Mouse (Mus musculus): ENCODE measurements at regions not wholly inside any gene's neighbourhood (a gene's known extent, or its start where the extent isn't known, plus 50 kb on each side); places are given as distances from the start of the nearest gene placed in this dataset.

DNA sequence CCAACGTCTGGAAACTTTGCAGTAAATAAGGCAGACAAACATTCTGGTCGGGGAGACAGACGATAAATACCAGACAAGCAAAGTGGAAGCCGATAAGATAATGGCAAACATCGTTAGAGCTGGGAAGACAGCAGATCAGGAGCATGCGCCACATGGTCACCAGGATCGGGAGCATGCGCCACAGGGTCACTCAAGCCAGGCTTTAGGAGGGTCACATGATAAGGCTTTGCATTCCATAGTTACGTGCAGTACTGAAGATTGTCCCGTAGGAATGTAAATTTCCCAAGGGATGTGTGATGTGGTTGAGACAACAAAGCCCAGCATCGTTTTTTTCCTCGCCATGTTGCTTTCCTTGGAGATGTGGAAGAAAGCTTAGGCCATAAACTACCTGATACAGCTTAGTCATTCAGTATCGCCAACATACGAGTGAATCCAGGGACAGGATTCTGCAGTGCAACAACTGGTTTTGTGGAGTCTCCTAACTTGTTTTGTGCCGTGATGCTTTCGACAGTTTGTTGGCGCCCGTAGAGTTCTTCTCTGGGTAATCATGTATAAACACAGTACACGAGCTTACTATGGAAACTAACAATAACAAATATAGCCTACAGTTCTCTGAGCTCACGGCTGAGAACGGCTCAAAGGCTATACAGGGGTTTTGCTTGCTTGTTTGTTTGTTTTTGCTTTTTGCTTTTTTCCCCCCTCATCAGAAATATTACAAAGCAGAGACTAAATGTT lies 133.9 kb downstream of the Ndfip2 start:
- Histone ChIP-seq H3K4me2 (ENCODE audit: low read length) (peak overlapping the region; percentile 35), H3K27ac (replicated peaks in 1 of 2; ENCODE audit: control insufficient read depth in 1 of 2, insufficient read depth in 1 of 2, low read depth in 2 of 2, low read length in 2 of 2) (no peak overlapping the region), H3K4me1 (ENCODE audit: control insufficient read depth in 2 of 2, insufficient read depth in 2 of 2, low read length in 2 of 2) (peaks cover 20 to 29% of the 10 kb centered on the region in 2 experiments), H3K9ac (ENCODE audit: low read length) (no peak overlapping the region), H3K27me3 (ENCODE audit: control insufficient read depth, insufficient read depth, low read length) (no peaks in the 10 kb centered on the region), H3K36me3 (ENCODE audit: control insufficient read depth, insufficient read depth, low read length) (no peaks in the 10 kb centered on the region), H3K4me3 (ENCODE audit: control insufficient read depth in 1 of 2, insufficient read depth in 1 of 2, low read depth in 1 of 2, low read length in 2 of 2) (no peak overlapping the region), H3K9me3 (ENCODE audit: control insufficient read depth, low read length) (no peaks in the 10 kb centered on the region)
- 30% methylated on average over 21 of the region's 21 CpGs for WGBS
- 0 out of 2 replicates have a peak, but pooled peaks have one; percentile 50 for ATAC-seq (ENCODE audit: insufficient number of reproducible peaks, insufficient read depth, low FRiP score, low read depth)

DNA sequence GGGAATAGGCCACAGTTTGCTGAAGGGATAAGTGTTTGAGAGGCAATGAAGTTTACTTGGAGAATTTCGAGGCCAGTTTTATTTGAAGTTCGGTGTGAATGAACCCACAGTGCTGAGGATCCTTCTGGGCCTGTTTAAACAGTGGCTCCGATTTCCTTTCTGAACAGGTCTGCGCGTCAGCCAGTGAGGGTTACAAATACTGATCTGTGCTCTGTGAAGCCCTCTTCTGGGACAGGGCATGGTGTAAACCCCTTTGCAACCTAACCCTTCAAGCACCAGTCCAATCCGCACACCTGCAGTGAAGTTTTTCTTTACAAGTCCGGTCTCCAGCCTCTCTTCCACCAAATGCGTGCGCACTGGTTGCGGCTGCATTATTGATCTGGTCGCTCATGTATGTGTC lies 133.1 kb downstream of the Ndfip2 start:
- Histone ChIP-seq H3K27ac (replicated peaks in 1 of 2; ENCODE audit: control insufficient read depth in 1 of 2, insufficient read depth in 1 of 2, low read depth in 2 of 2, low read length in 2 of 2) (no peak overlapping the region), H3K27me3 (ENCODE audit: control insufficient read depth, insufficient read depth, low read length) (no peaks in the 10 kb centered on the region), H3K36me3 (ENCODE audit: control insufficient read depth, insufficient read depth, low read length) (no peaks in the 10 kb centered on the region), H3K4me3 (ENCODE audit: control insufficient read depth in 1 of 2, insufficient read depth in 1 of 2, low read depth in 1 of 2, low read length in 2 of 2) (no peak overlapping the region), H3K4me2 (ENCODE audit: low read length) (0 out of 2 replicates have a peak overlapping the region, but pooled peaks have one; percentile 35), H3K9ac (ENCODE audit: low read length) (no peak overlapping the region), H3K9me3 (ENCODE audit: control insufficient read depth, low read length) (no peaks in the 10 kb centered on the region), H3K4me1 (ENCODE audit: control insufficient read depth in 2 of 2, insufficient read depth in 2 of 2, low read length in 2 of 2) (peaks cover 19 to 28% of the 10 kb centered on the region in 2 experiments)
- no peak for ATAC-seq (ENCODE audit: insufficient number of reproducible peaks, insufficient read depth, low FRiP score, low read depth)
- 55% methylated on average over 11 of the region's 11 CpGs for WGBS

DNA sequence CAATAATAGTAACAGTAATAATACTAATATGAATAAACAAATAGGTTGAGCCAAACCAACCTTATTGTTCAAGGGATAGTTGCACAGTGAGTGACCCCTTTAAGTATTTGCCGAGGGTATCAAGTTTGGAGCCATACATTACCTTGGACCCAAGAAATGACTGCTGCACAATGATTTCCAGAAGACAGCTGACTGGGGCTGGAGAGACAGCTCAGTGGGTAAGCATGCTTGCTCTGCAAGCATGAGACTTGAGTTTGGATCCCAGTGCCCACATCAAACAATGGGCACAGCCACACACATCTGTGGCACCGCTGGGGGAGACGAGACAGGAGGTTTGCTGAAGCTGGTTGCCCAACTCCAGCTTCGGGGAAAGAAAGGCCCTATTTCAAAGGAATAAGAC lies 126.7 kb downstream of the Ndfip2 start:
- H3K4me2 ChIP-seq (ENCODE audit: low read length) = no peak overlapping the region
- H3K27me3 ChIP-seq (ENCODE audit: control insufficient read depth, insufficient read depth, low read length) = no peaks in the 10 kb centered on the region
- no peaks in the 10 kb centered on the region for H3K9me3 ChIP-seq (ENCODE audit: control insufficient read depth, low read length)
- WGBS = 91% methylated on average over 4 of the region's 4 CpGs
- H3K4me1 ChIP-seq (ENCODE audit: control insufficient read depth in 2 of 2, insufficient read depth in 2 of 2, low read length in 2 of 2) = peaks cover 2 to 14% of the 10 kb centered on the region in 2 experiments
- ATAC-seq (ENCODE audit: insufficient number of reproducible peaks, insufficient read depth, low FRiP score, low read depth) = no peak
- H3K9ac ChIP-seq (ENCODE audit: low read length) = no peak overlapping the region
- H3K27ac ChIP-seq (replicated peaks in 1 of 2; ENCODE audit: control insufficient read depth in 1 of 2, insufficient read depth in 1 of 2, low read depth in 2 of 2, low read length in 2 of 2) = no peak overlapping the region
- no peak overlapping the region for H3K4me3 ChIP-seq (ENCODE audit: control insufficient read depth in 1 of 2, insufficient read depth in 1 of 2, low read depth in 1 of 2, low read length in 2 of 2)
- H3K36me3 ChIP-seq (ENCODE audit: control insufficient read depth, insufficient read depth, low read length) = no peaks in the 10 kb centered on the region

DNA sequence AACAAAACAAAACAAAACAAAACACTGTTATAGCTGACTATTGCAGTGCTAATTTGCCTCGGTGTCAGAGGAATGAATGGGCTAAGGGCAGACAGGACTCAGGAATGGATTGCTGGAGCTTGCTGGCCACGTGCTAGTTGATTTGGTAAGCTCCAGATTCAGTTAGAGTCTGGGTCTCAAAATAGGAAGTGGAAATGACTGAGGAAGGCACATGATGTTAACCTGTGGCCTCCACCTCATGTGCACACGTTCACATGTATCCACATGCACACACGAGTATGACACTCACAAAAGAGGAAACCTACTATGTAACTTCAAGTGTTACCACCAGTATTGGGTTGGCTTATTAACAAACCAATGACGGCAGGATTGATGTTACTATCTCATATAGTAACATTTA lies 125.0 kb downstream of the Ndfip2 start:
- H3K27ac ChIP-seq (replicated peaks in 1 of 2; ENCODE audit: control insufficient read depth in 1 of 2, insufficient read depth in 1 of 2, low read depth in 2 of 2, low read length in 2 of 2) = no peak overlapping the region
- no peaks in the 10 kb centered on the region for H3K27me3 ChIP-seq (ENCODE audit: control insufficient read depth, insufficient read depth, low read length)
- no peaks in the 10 kb centered on the region for H3K36me3 ChIP-seq (ENCODE audit: control insufficient read depth, insufficient read depth, low read length)
- H3K9ac ChIP-seq (ENCODE audit: low read length) = no peak overlapping the region
- 56% methylated on average over 5 of the region's 5 CpGs for WGBS
- H3K9me3 ChIP-seq (ENCODE audit: control insufficient read depth, low read length) = no peaks in the 10 kb centered on the region
- ATAC-seq (ENCODE audit: insufficient number of reproducible peaks, insufficient read depth, low FRiP score, low read depth) = no peak
- no peak overlapping the region for H3K4me3 ChIP-seq (ENCODE audit: control insufficient read depth in 1 of 2, insufficient read depth in 1 of 2, low read depth in 1 of 2, low read length in 2 of 2)
- no peak overlapping the region for H3K4me2 ChIP-seq (ENCODE audit: low read length)
- H3K4me1 ChIP-seq (ENCODE audit: control insufficient read depth in 2 of 2, insufficient read depth in 2 of 2, low read length in 2 of 2) = peaks cover 4 to 25% of the 10 kb centered on the region in 2 experiments

DNA sequence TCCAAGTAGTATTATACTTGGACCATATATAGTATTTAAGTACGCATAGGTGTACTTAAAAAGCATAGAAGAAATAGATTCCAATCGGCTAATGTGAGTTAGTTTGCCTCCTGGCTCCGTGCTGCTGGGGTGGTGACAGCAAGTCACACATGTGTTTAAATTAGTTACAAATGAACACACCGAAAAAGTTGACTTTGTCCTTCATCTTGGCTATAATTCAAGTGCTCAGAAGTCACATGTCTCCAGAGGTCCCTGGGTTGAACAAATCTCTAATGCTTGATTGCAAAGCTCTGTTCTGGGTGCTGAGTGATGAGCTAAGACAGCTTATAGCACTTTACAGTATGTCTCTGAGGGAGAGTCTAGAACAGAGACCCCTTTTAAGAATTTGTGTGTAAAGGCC lies 121.7 kb downstream of the Ndfip2 start:
- Histone ChIP-seq H3K9ac (ENCODE audit: low read length) (no peak overlapping the region), H3K4me1 (ENCODE audit: control insufficient read depth in 2 of 2, insufficient read depth in 2 of 2, low read length in 2 of 2) (peaks cover 15 to 40% of the 10 kb centered on the region in 2 experiments), H3K27ac (replicated peaks in 1 of 2; ENCODE audit: control insufficient read depth in 1 of 2, insufficient read depth in 1 of 2, low read depth in 2 of 2, low read length in 2 of 2) (no peak overlapping the region), H3K27me3 (ENCODE audit: control insufficient read depth, insufficient read depth, low read length) (no peaks in the 10 kb centered on the region), H3K36me3 (ENCODE audit: control insufficient read depth, insufficient read depth, low read length) (no peaks in the 10 kb centered on the region), H3K4me2 (ENCODE audit: low read length) (no peak overlapping the region), H3K4me3 (ENCODE audit: control insufficient read depth in 1 of 2, insufficient read depth in 1 of 2, low read depth in 1 of 2, low read length in 2 of 2) (no peak overlapping the region), H3K9me3 (ENCODE audit: control insufficient read depth, low read length) (no peaks in the 10 kb centered on the region)
- WGBS = 36% methylated on average over 4 of the region's 4 CpGs
- ATAC-seq (ENCODE audit: insufficient number of reproducible peaks, insufficient read depth, low FRiP score, low read depth) = no peak

GRCm38 (mm10) chr14:105377770-105378169 lies 119.4 kb downstream of the Ndfip2 start:
- Histone ChIP-seq H3K36me3 (ENCODE audit: control insufficient read depth, insufficient read depth, low read length) (no peaks in the 10 kb centered on the region), H3K27me3 (ENCODE audit: control insufficient read depth, insufficient read depth, low read length) (no peaks in the 10 kb centered on the region), H3K4me3 (ENCODE audit: control insufficient read depth in 1 of 2, insufficient read depth in 1 of 2, low read depth in 1 of 2, low read length in 2 of 2) (no peak overlapping the region), H3K4me1 (ENCODE audit: control insufficient read depth in 2 of 2, insufficient read depth in 2 of 2, low read length in 2 of 2) (peaks cover 20 to 45% of the 10 kb centered on the region in 2 experiments), H3K9me3 (ENCODE audit: control insufficient read depth, low read length) (no peaks in the 10 kb centered on the region), H3K9ac (ENCODE audit: low read length) (no peak overlapping the region), H3K4me2 (ENCODE audit: low read length) (no peak overlapping the region), H3K27ac (replicated peaks in 1 of 2; ENCODE audit: control insufficient read depth in 1 of 2, insufficient read depth in 1 of 2, low read depth in 2 of 2, low read length in 2 of 2) (peak overlapping the region; percentile 51 to 63)
- no peak for ATAC-seq (ENCODE audit: insufficient number of reproducible peaks, insufficient read depth, low FRiP score, low read depth)
- 10% methylated on average over 5 of the region's 5 CpGs for WGBS

DNA sequence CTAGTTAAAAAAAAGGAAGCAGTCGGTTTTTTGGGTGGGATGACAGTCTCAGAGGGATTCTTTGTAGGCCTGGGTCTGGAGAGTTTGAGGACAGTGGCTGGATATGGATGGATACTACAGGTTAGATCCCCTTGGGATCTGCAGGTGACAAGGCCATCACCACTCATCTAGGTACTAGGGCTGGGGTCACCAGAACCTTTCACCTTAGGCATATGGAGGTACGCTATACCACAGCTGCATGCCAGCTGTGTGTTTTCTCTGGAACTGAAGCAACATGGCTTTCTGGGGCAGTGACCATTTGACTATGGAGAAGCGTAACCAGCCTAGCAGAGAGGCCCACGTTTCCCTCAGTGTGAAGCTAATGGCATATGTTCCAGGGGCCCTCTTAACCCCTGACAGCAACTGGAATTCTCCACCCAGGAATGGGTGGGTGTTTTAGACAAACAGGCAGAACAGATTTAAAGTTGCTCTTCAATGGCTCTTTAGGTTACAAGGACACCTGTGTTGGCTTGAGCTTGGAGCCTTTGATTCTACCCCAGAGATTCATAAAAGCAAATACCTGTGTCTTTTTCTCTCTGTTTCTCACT lies 118.8 kb downstream of the Ndfip2 start:
- H3K4me3 ChIP-seq (ENCODE audit: control insufficient read depth in 1 of 2, insufficient read depth in 1 of 2, low read depth in 1 of 2, low read length in 2 of 2) = no peak overlapping the region
- H3K4me1 ChIP-seq (ENCODE audit: control insufficient read depth in 2 of 2, insufficient read depth in 2 of 2, low read length in 2 of 2) = peaks cover 18 to 40% of the 10 kb centered on the region in 2 experiments
- ATAC-seq (ENCODE audit: insufficient number of reproducible peaks, insufficient read depth, low FRiP score, low read depth) = no peak
- H3K27ac ChIP-seq (replicated peaks in 1 of 2; ENCODE audit: control insufficient read depth in 1 of 2, insufficient read depth in 1 of 2, low read depth in 2 of 2, low read length in 2 of 2) = peak overlapping the region; percentile 54 to 63
- no peaks in the 10 kb centered on the region for H3K9me3 ChIP-seq (ENCODE audit: control insufficient read depth, low read length)
- H3K27me3 ChIP-seq (ENCODE audit: control insufficient read depth, insufficient read depth, low read length) = no peaks in the 10 kb centered on the region
- H3K4me2 ChIP-seq (ENCODE audit: low read length) = no peak overlapping the region
- H3K9ac ChIP-seq (ENCODE audit: low read length) = no peak overlapping the region
- 52% methylated on average over 4 of the region's 4 CpGs for WGBS
- no peaks in the 10 kb centered on the region for H3K36me3 ChIP-seq (ENCODE audit: control insufficient read depth, insufficient read depth, low read length)

Measured in heart, embryonic 14.5 days (tissue).